Mouse (Mus musculus) lung, adult 2 months (tissue): ENCODE data around the gene Trim80.

Experiments
- CTCF ChIP-seq: fragments of 200-500 bp; IDR thresholded peaks from 2 replicates; pipeline ENCODE4 v1.5.1; 2011; ENCODE audit warnings: mild to moderate bottlenecking, low read length, control low read depth; ENCODE audit not compliant: insufficient read depth
- POLR2A ChIP-seq: fragments of 200-500 bp; IDR thresholded peaks from 2 replicates; pipeline ENCODE4 v1.6.1; 2011; ENCODE audit warnings: low read depth, mild to moderate bottlenecking, control low read depth, low read length, borderline replicate concordance; ENCODE audit errors: extremely low read depth

DNA sequence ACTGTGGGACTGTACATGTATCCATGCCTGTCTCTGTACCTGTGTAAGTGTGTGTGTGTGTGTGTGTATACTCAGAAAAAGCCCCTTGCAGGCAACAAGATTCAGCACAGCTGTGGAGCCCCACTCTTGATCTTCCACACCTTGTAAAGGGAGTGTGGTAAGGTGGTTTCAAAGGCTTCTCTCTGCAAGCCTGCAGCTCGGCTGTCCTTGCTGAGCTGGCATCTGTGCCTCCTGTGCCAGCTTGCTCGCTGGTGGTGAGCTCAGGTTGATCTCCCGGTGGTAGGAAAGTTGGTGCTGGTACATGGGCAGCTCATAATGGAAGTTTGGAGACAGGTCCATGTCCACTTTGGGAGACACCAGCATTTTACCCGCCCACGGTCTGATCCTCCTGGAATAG lies 21.5 kb downstream of the Trim80 start:
- TF ChIP-seq POLR2A (no peak), CTCF (no peak)
